Mouse (Mus musculus) liver, adult 2 months (tissue): ENCODE results near the gene Ddc. TPM values are rescaled to one million over a fixed set of nuclear protein-coding genes. Genes with fewer than 3 reads are reported as not detected.

Experiments used
- DNase-seq: peaks from one replicate; pipeline ENCODE4 v3.0.0-alpha.2; 2011; ENCODE audit warnings: low read depth, low spot score; ENCODE audit errors: extremely low read depth
- H3K27ac ChIP-seq: fragments of 200-500 bp; replicated peaks from 2 replicates; pipeline ENCODE4 v1.5.1; 2012; ENCODE audit warnings: low read depth, mild to moderate bottlenecking, control low read depth, inconsistent platforms, low read length; ENCODE audit not compliant: insufficient read depth
- H3K27me3 ChIP-seq: fragments of 200-500 bp; 2 replicates; pipeline ENCODE4 v1.6.1; 2012; ENCODE audit warnings: mild to moderate bottlenecking, moderate library complexity, low read length, inconsistent platforms; ENCODE audit not compliant: control insufficient read depth, insufficient read depth
- H3K36me3 ChIP-seq: fragments of 200-500 bp; 2 replicates; pipeline ENCODE4 v1.6.1; 2012; ENCODE audit warnings: low read length, inconsistent platforms; ENCODE audit not compliant: control insufficient read depth, insufficient read depth
- H3K4me1 ChIP-seq: fragments of 200-500 bp; 2 replicates; pipeline ENCODE4 v1.6.1; 2011; ENCODE audit warnings: low read length; ENCODE audit not compliant: control insufficient read depth, insufficient read depth
- H3K4me3 ChIP-seq: fragments of 200-500 bp; 2 replicates; pipeline ENCODE4 v1.5.1; 2011; ENCODE audit warnings: low read depth, mild to moderate bottlenecking, control low read depth, low read length, moderate library complexity; ENCODE audit not compliant: insufficient read depth
- H3K79me2 ChIP-seq: fragments of 200-500 bp; 2 replicates; pipeline ENCODE4 v1.6.1; 2012; ENCODE audit warnings: inconsistent platforms, mild to moderate bottlenecking, low read length, moderate library complexity; ENCODE audit not compliant: control insufficient read depth, insufficient read depth
- H3K9ac ChIP-seq: fragments of 200-500 bp; 2 replicates; pipeline ENCODE4 v1.6.1; 2012; ENCODE audit warnings: low read depth, mild to moderate bottlenecking, control low read depth, inconsistent platforms, low read length
- CTCF ChIP-seq: fragments of 200-500 bp; IDR thresholded peaks from 2 replicates; pipeline ENCODE4 v1.5.1; 2011; ENCODE audit warnings: low read depth, low read length, control low read depth
- POLR2A ChIP-seq: fragments of 200-500 bp; IDR thresholded peaks from 2 replicates; pipeline ENCODE4 v1.6.1; 2011; ENCODE audit warnings: low read length, control low read depth; ENCODE audit not compliant: insufficient read depth; ENCODE audit errors: extremely low read depth
- WGBS: fragments of 180-500 bp; shearing (Covaris S2); methylation state at CpG from one replicate; pipeline ENCODE4 v1.1.7; 2018; 5-methylcytosine and 5-hydroxymethylcytosine counted together
- polyA plus RNA-seq: library from polyadenylated mRNA; depleted of rRNA; stranded (reverse); fragments of >200 nt; gene quantifications from 2 replicates; pipeline ENCODE4 v1.2.3, GENCODE M21; 2012
- total RNA-seq: library from RNA; depleted of rRNA; stranded (reverse); fragments of >200 nt; gene quantifications from 2 replicates; pipeline ENCODE4 v1.2.3, GENCODE M21; 2014

Gene Ddc
- total and polyA plus RNA-seq, 2 experiments = 56.4 to 82.3 TPM

DNA sequence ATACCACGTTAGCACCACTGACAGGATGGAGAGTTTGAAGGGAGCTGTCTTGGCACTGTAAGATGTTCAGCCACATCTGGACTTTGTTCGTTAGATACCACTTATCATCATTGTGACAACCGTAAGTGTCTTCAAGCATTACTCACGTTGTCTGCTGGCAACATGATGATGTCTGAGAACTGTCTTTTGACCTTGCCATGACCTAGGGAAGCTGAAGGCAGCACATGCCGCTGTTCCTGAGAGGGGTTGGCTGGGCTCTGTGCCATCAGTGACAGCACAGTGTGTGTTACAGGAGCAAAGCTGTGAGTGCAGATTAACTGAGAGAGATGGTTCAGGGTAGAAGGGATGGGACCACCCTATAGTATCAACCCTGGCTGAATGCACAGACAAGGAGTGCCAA is 3.6 kb upstream of the Ddc start:
- Histone ChIP-seq H3K27me3 (no peaks in the 10 kb centered on the region), H3K4me1 (peaks cover 8% of the 10 kb centered on the region), H3K36me3 (no peaks in the 10 kb centered on the region), H3K9ac (no peak overlapping the region), H3K4me3 (no peak overlapping the region), H3K79me2 (no peaks in the 10 kb centered on the region; the same call in 1 of the 2 replicates), H3K27ac (no peak overlapping the region)
- TF ChIP-seq CTCF (no peak), POLR2A (no peak)
- DNase-seq = no peak
- WGBS = 64% methylated on average over 5 of the region's 5 CpGs

DNA sequence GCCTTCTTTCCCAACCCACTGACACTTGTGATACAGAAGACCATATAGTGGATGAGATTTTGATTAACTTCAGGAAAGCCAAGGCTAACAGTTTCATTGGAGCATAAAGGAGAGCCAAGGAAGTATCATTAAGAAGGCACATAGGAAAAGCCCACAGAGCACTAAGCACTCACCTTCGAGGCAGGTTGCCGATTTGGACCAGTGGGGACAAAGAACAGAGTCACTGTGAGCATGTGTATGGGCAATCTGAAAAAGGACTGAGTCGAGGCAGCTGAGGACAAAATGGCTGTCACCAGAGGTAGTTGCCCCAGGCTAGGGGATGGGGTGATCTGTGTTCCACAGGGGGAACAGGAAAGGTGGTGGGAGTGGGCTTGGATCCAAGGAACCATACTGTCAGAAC is 552 bp upstream of the Ddc start:
- no peaks in the 10 kb centered on the region; the same call in 1 of the 2 replicates for H3K79me2 ChIP-seq
- TF ChIP-seq POLR2A (no peak), CTCF (no peak)
- no peak overlapping the region for H3K4me3 ChIP-seq
- H3K4me1 ChIP-seq = peaks cover 18% of the 10 kb centered on the region
- DNase-seq = no peak
- no peaks in the 10 kb centered on the region for H3K36me3 ChIP-seq
- no peak overlapping the region for H3K9ac ChIP-seq
- peak overlapping the region; percentile 58 for H3K27ac ChIP-seq
- H3K27me3 ChIP-seq = no peaks in the 10 kb centered on the region
- 84% methylated on average over 3 of the region's 3 CpGs for WGBS

DNA sequence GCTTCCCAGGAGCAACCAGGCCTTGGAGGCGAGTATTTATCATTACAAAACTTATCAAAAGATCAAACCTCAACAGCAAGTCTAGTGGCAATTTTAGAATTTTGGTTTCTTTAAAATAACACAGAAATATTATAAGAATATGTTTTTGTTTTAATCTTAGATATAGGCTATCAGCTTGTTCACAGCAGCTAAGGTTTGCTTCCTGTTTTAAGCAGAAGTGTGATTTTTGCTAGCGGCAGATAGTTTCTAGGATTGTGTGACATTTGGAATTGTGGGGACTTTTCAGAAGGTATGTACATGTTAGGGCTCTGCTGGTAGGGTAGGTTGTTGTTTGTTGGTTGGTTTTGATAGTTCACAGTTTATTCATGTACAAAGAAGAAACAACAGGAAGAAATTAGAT is 2.5 kb downstream of the Ddc start:
- Histone ChIP-seq H3K27ac (peak overlapping the region; percentile 49), H3K4me3 (peak overlapping the region; percentile 28; the same call in 1 of the 2 replicates), H3K27me3 (no peaks in the 10 kb centered on the region), H3K9ac (no peak overlapping the region), H3K36me3 (no peaks in the 10 kb centered on the region), H3K4me1 (peaks cover 22% of the 10 kb centered on the region), H3K79me2 (peaks cover 3% of the 10 kb centered on the region)
- WGBS = 47% methylated on average over 2 of the region's 2 CpGs
- DNase-seq = peak; percentile 57
- TF ChIP-seq POLR2A (no peak), CTCF (no peak)

DNA sequence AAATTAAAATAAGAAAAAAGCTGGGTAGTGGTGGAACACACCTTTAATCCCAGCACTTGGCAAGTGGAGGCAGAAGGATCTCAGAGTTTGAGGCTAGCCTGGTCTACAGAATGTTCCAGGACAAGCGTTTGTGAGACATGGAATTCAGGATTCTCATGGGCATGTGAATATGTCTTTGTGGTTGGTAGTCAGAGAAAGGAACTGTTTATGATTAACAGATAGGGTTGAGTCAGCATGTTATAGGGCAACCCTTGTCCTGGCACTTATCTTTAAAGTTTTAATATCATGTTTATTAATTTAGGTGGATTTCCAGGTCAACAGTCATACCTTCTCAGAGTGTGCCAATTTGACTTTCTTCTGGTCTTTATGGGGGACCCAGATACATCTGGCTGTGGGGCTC is 4.2 kb downstream of the Ddc start:
- Histone ChIP-seq H3K27me3 (no peaks in the 10 kb centered on the region), H3K4me1 (peaks cover 27% of the 10 kb centered on the region), H3K27ac (peak overlapping the region; percentile 58), H3K79me2 (peaks cover 3% of the 10 kb centered on the region), H3K4me3 (no peak overlapping the region), H3K9ac (no peak overlapping the region), H3K36me3 (no peaks in the 10 kb centered on the region)
- TF ChIP-seq POLR2A (no peak), CTCF (no peak)
- 20% methylated on average over 1 of the region's 1 CpGs for WGBS
- peak; percentile 85 for DNase-seq

DNA sequence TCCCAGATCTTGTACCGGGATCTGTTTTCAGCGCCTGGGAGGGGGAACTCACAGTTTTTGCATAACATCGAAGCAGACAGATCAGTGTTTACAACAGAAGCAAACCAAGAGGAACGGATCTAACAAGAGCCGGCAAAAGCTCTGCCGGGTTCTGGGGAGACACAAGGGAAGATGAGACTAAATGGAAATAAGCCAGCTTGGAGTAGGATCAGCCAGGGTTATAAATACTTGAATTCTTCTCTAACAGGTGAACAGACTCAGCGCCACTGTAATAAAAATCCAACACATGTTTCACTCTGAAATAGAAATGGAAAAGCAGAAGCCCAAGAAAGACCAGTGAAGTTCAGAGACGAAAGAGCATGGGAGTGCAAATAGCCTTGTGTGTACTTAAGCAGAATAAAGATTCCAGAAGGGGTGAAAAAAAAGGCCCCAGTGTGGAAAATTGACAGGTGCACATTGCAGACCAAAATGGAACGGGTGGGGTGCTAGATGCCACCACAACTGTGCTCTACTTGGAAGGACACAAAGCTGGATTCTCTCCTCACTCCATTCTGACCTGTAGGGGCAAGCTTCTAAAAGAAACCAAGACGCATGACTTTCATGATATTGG is 4.8 kb downstream of the Ddc start:
- Histone ChIP-seq H3K27ac (peak overlapping the region; percentile 50), H3K36me3 (no peaks in the 10 kb centered on the region), H3K27me3 (no peaks in the 10 kb centered on the region), H3K79me2 (peaks cover 3% of the 10 kb centered on the region), H3K9ac (no peak overlapping the region), H3K4me3 (no peak overlapping the region), H3K4me1 (peaks cover 26% of the 10 kb centered on the region)
- 35% methylated on average over 10 of the region's 10 CpGs for WGBS
- peak; percentile 42 for DNase-seq
- no peak for TF ChIP-seq POLR2A

DNA sequence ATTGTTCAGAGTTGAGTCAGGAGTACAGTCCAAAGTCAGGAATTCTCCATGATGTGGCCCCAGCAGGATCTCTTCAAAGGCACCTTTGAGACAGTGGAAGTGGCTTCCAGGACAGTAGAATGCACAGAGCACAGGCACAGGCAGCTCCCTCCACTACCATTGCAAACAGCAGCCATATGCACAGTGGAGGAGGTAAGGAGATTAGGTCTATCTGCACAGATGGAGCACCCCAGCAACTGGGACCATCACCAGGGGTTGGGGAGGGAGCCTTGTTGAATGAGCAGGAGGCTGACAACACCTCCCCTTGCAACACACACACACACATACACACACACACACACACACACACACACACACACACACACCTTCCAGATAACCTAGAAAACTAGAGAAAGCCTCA is 6.1 kb downstream of the Ddc start:
- no peaks in the 10 kb centered on the region for H3K27me3 ChIP-seq
- H3K4me3 ChIP-seq = no peak overlapping the region
- H3K27ac ChIP-seq = no peak overlapping the region
- no peak for DNase-seq
- TF ChIP-seq CTCF = no peak
- TF ChIP-seq POLR2A = no peak
- peaks cover 10% of the 10 kb centered on the region for H3K79me2 ChIP-seq
- no peak overlapping the region for H3K9ac ChIP-seq
- no peaks in the 10 kb centered on the region for H3K36me3 ChIP-seq
- peaks cover 35% of the 10 kb centered on the region for H3K4me1 ChIP-seq
